Mouse (Mus musculus) gastrocnemius, postnatal 14 days (tissue): ENCODE data around the gene Fn3k. TPM values are rescaled to one million over a fixed set of nuclear protein-coding genes. Genes with fewer than 3 reads are reported as not detected.
A peak's percentile ranks its signal among the peaks of the same experiment; 100 is the strongest.

Experiments
- DNase-seq: peaks from one replicate; pipeline ENCODE4 v3.0.0; 2021; ENCODE audit warnings: mixed read lengths
- intact Hi-C: fragments of 180-260 bp; cut with DNase I; formaldehyde crosslinking; loops from one replicate; pipeline ENCODE4 v1.15.1; 2025; ENCODE audit warnings: low total_unique reads
- long read RNA-seq, 2 experiments: library from polyadenylated mRNA; stranded (forward); transcript quantifications; one replicate each; pipeline ENCODE4 v2.0.0; 2021
- total RNA-seq, 2 experiments: library from RNA; stranded (reverse); gene quantifications; 2 replicates each; pipeline ENCODE4 v1.2.3; 2021

The Fn3k gene
- 1 to 10 TPM; 6.7 to 7.8 TPM for total RNA-seq
- long read RNA-seq, experiment 1, partial matches to known transcripts: 0 of 2 reads
- long read RNA-seq, experiment 1, other reads (novel, unspliced or antisense): 0 of 2 reads
- long read RNA-seq, experiment 2, transcript Fn3k-201 (6 exons, 1,047 nt): major isoform, 7 of 7 reads
- long read RNA-seq, experiment 2, partial matches to known transcripts: 0 of 7 reads
- long read RNA-seq, experiment 2, other reads (novel, unspliced or antisense): 0 of 7 reads

- intact Hi-C loops: no loop called here
Observed at GRCm38 (mm10) chr11:121434156-121435155, at the start of gene Fn3k. Gene Fn3k, plus strand, starts transcription at chr11:121434913.

GRCm38 (mm10) chr11:121387750-121388553, 46.8 kb upstream of the Fn3k start, which contains the start of gene Rab40b:
Gene Rab40b, minus strand, starts transcription at chr11:121388251.
- intact Hi-C loops: no loop called here
- peak; percentile 94 for DNase-seq

More at GRCm38 (mm10) chr11:121434156-121435155, at the start of gene Fn3k:
- DNase-seq: peak; percentile 82

- no peak for DNase-seq
- intact Hi-C loops: no loop called here
Observed at GRCm38 (mm10) chr11:121388554-121388945, 46.2 kb upstream of the Fn3k start.

GRCm38 (mm10) chr11:121390793-121391192, 43.9 kb upstream of the Fn3k start:
- intact Hi-C loops: no loop called here
- DNase-seq: no peak

GRCm38 (mm10) chr11:121392405-121392804, 42.3 kb upstream of the Fn3k start:
- no peak for DNase-seq
- intact Hi-C loops: no loop called here

GRCm38 (mm10) chr11:121407366-121408155, 27.2 kb upstream of the Fn3k start:
- no peak for DNase-seq
- intact Hi-C loops: no loop called here

GRCm38 (mm10) chr11:121414762-121415161, 20.0 kb upstream of the Fn3k start:
- DNase-seq: no peak
- intact Hi-C loops: no loop called here

- no peak for DNase-seq
- intact Hi-C loops: no loop called here
Observed at GRCm38 (mm10) chr11:121415351-121415750, 19.4 kb upstream of the Fn3k start.

GRCm38 (mm10) chr11:121417971-121418370, 16.7 kb upstream of the Fn3k start:
- DNase-seq: no peak
- intact Hi-C loops: no loop called here

GRCm38 (mm10) chr11:121418932-121419331, 15.8 kb upstream of the Fn3k start:
- intact Hi-C loops: no loop called here

GRCm38 (mm10) chr11:121420379-121420778, 14.3 kb upstream of the Fn3k start:
- intact Hi-C loops: no loop called here
- DNase-seq: no peak

More at GRCm38 (mm10) chr11:121418932-121419331, 15.8 kb upstream of the Fn3k start:
- no peak for DNase-seq

GRCm38 (mm10) chr11:121420830-121421552, 13.7 kb upstream of the Fn3k start, which contains the start of gene Fn3krp:
Gene Fn3krp, plus strand, starts transcription at chr11:121421401.
- intact Hi-C loops: no loop called here
- DNase-seq: peak; percentile 99

GRCm38 (mm10) chr11:121421553-121422173, 13.1 kb upstream of the Fn3k start:
- intact Hi-C loops: no loop called here
- no peak for DNase-seq

GRCm38 (mm10) chr11:121433397-121433796, 1.3 kb upstream of the Fn3k start:
- DNase-seq: no peak
- intact Hi-C loops: no loop called here

GRCm38 (mm10) chr11:121437236-121437635, 2.5 kb downstream of the Fn3k start:
- no peak for DNase-seq
- intact Hi-C loops: no loop called here

- DNase-seq: no peak
Observed at GRCm38 (mm10) chr11:121439686-121440292, 5.1 kb downstream of the Fn3k start.

GRCm38 (mm10) chr11:121441653-121442052, 6.9 kb downstream of the Fn3k start:
- DNase-seq: no peak
- intact Hi-C loops: no loop called here

More at GRCm38 (mm10) chr11:121439686-121440292, 5.1 kb downstream of the Fn3k start:
- intact Hi-C loops: no loop called here
